Mouse (Mus musculus): ENCODE data around the gene Islr. TPM values are rescaled to one million over a fixed set of nuclear protein-coding genes. Genes with fewer than 3 reads are reported as not detected.
A peak's percentile ranks its signal among the peaks of the same experiment; 100 is the strongest.
"Not testable (repeated sequence)": the region's sequence is repeated elsewhere in the genome, so short reads cannot be mapped to it uniquely, and the experiment has no call there.

The Islr gene
- total RNA-seq (2021) = 10 to 100 TPM; 58.1 to 77.5 TPM
- long read RNA-seq, experiment 1, transcript Islr-201 (2 exons, 2,223 nt) = minor isoform, 9 of 85 reads
- long read RNA-seq, experiment 1, transcript Islr-202 (2 exons, 2,076 nt) = major isoform, 55 of 85 reads
- long read RNA-seq, experiment 1, partial matches to known transcripts = 0 of 85 reads
- long read RNA-seq, experiment 1, other reads (novel, unspliced or antisense) = 21 of 85 reads
- long read RNA-seq, experiment 2, transcript Islr-202 (2 exons, 2,076 nt) = major isoform, 52 of 87 reads
- long read RNA-seq, experiment 2, transcript Islr-201 (2 exons, 2,223 nt) = minor isoform, 14 of 87 reads
- long read RNA-seq, experiment 2, partial matches to known transcripts = 0 of 87 reads
- long read RNA-seq, experiment 2, other reads (novel, unspliced or antisense) = 21 of 87 reads

GRCm38 (mm10) chr9:58203516-58204447 lies at the start of gene Islr, which contains the start of gene Islr2:
TSS of gene Islr (minus strand) at chr9:58204306.
TSS of gene Islr2 (minus strand) at chr9:58204319.
- intact Hi-C loops (cut with DNase I; ENCODE audit: low total_unique reads) = loop anchor here (5.0 kb wide), 1 partner anchor 166 kb away; no protein-coding TSS in a partner anchor
- peak; percentile 73 for DNase-seq

- DNase-seq; intact Hi-C loops (cut with DNase I; ENCODE audit: low total_unique reads): not testable (repeated sequence)
Observed at GRCm38 (mm10) chr9:58253805-58254122, 49.7 kb upstream of the Islr start.

GRCm38 (mm10) chr9:58253033-58253804 lies 49.1 kb upstream of the Islr start, which contains the start of gene Stoml1:
TSS of gene Stoml1 (plus strand) at chr9:58253164.
- intact Hi-C loops (cut with DNase I; ENCODE audit: low total_unique reads) = no loop called here

GRCm38 (mm10) chr9:58250730-58251129 lies 46.6 kb upstream of the Islr start:
- intact Hi-C loops (cut with DNase I; ENCODE audit: low total_unique reads); DNase-seq: not testable (repeated sequence)

More at GRCm38 (mm10) chr9:58253033-58253804, 49.1 kb upstream of the Islr start, which contains the start of gene Stoml1:
- DNase-seq = peak; percentile 94

GRCm38 (mm10) chr9:58250322-58250721 lies 46.2 kb upstream of the Islr start:
- intact Hi-C loops (cut with DNase I; ENCODE audit: low total_unique reads) = no loop called here
- no peak for DNase-seq

GRCm38 (mm10) chr9:58249592-58250192 lies 45.6 kb upstream of the Islr start, which contains the start of gene Pml:
TSS of gene Pml (minus strand) at chr9:58249786.
- intact Hi-C loops (cut with DNase I; ENCODE audit: low total_unique reads) = no loop called here
- peak; percentile 80 for DNase-seq

GRCm38 (mm10) chr9:58248746-58249413 lies 44.8 kb upstream of the Islr start:
- intact Hi-C loops (cut with DNase I; ENCODE audit: low total_unique reads) = no loop called here
- DNase-seq = no peak

GRCm38 (mm10) chr9:58247064-58247759 lies 43.1 kb upstream of the Islr start:
- DNase-seq = peak; percentile 88
- intact Hi-C loops (cut with DNase I; ENCODE audit: low total_unique reads) = no loop called here

GRCm38 (mm10) chr9:58246083-58246591 lies 42.0 kb upstream of the Islr start:
- intact Hi-C loops (cut with DNase I; ENCODE audit: low total_unique reads) = no loop called here
- no peak for DNase-seq

- intact Hi-C loops (cut with DNase I; ENCODE audit: low total_unique reads) = loop anchor here (5.0 kb wide), 1 partner anchor 39 kb away; no protein-coding TSS in a partner anchor
- no peak for DNase-seq
Observed at GRCm38 (mm10) chr9:58243696-58244095, 39.6 kb upstream of the Islr start.

GRCm38 (mm10) chr9:58242696-58243095 lies 38.6 kb upstream of the Islr start:
- no peak for DNase-seq
- intact Hi-C loops (cut with DNase I; ENCODE audit: low total_unique reads) = loop anchor here (5.0 kb wide), 1 partner anchor 40 kb away; no protein-coding TSS in a partner anchor

- intact Hi-C loops (cut with DNase I; ENCODE audit: low total_unique reads) = loop anchor here (5.0 kb wide), 1 partner anchor 40 kb away; no protein-coding TSS in a partner anchor
- DNase-seq = peak; percentile 14
Observed at GRCm38 (mm10) chr9:58241780-58242485, 37.8 kb upstream of the Islr start.

- intact Hi-C loops (cut with DNase I; ENCODE audit: low total_unique reads) = no loop called here
- no peak for DNase-seq
Observed at GRCm38 (mm10) chr9:58234502-58235015, 30.5 kb upstream of the Islr start.

GRCm38 (mm10) chr9:58232374-58232773 lies 28.3 kb upstream of the Islr start:
- intact Hi-C loops (cut with DNase I; ENCODE audit: low total_unique reads) = no loop called here
- DNase-seq = peak; percentile 4

GRCm38 (mm10) chr9:58231746-58232145 lies 27.6 kb upstream of the Islr start:
- intact Hi-C loops (cut with DNase I; ENCODE audit: low total_unique reads) = no loop called here
- peak; percentile 2 for DNase-seq

GRCm38 (mm10) chr9:58228777-58229466 lies 24.8 kb upstream of the Islr start:
- intact Hi-C loops (cut with DNase I; ENCODE audit: low total_unique reads) = loop anchor here (5.0 kb wide), 2 partner anchors 43 to 143 kb away; partner anchors contain the start of gene Tbc1d21
- no peak for DNase-seq

Measured in gastrocnemius, postnatal 14 days (tissue).